Mouse (Mus musculus) left cerebral cortex, adult 18-20 months (tissue): ENCODE data around the gene Itgad. TPM values are rescaled to one million over a fixed set of nuclear protein-coding genes. Genes with fewer than 3 reads are reported as not detected.

Source experiments
- total RNA-seq, 2 experiments: library from RNA; stranded (reverse); gene quantifications; 2 replicates each; pipeline ENCODE4 v1.2.3; 2021

The Itgad gene
- total RNA-seq, 2 experiments from 2014 or later, result not detected

Other genes with a start within 250 kb of the Itgad start
- 10 to 100 TPM; 29.7 to 33.3 TPM for gene Kat8, start 241.9 kb upstream of the Itgad start, total RNA-seq
- gene Prss8, start 224.3 kb upstream of the Itgad start, total RNA-seq, result under 1 TPM; 0.40 to 0.42 TPM
- gene Prss36, start 207.7 kb upstream of the Itgad start, total RNA-seq, result 1 to 10 TPM; 7.9 to 8.2 TPM
- gene Fus, start 186.9 kb upstream of the Itgad start, total RNA-seq, result 100 to 1,000 TPM; 268 to 293 TPM
- gene Pycard, start 160.5 kb upstream of the Itgad start, total RNA-seq, result 1 to 10 TPM; 2.9 to 4.5 TPM
- gene Trim72, start 150.4 kb upstream of the Itgad start, total RNA-seq, result under 1 TPM; 0.66 to 0.72 TPM
- 10 to 100 TPM in 1 of 2 experiments, 1 to 10 TPM in 1; 9.1 to 10.2 TPM for gene Itgam, start 91.7 kb upstream of the Itgad start, total RNA-seq
- gene Gm49368, start 91.7 kb upstream of the Itgad start, total RNA-seq, result not detected
- gene Itgax, start 24.8 kb upstream of the Itgad start, total RNA-seq, result under 1 TPM; 0.23 to 0.40 TPM
- 10 to 100 TPM in 1 of 2 experiments, 1 to 10 TPM in 1; 7.5 to 10.4 TPM for gene Cox6a2, start 52.0 kb downstream of the Itgad start, total RNA-seq
- 10 to 100 TPM; 12.2 to 14.7 TPM for gene Armc5, start 83.0 kb downstream of the Itgad start, total RNA-seq
- 1 to 10 TPM; 2.9 to 3.6 TPM for gene 9130023H24Rik, start 83.7 kb downstream of the Itgad start, total RNA-seq
- 10 to 100 TPM; 21.6 to 22.8 TPM for gene Tgfb1i1, start 92.4 kb downstream of the Itgad start, total RNA-seq
- gene Slc5a2, start 111.3 kb downstream of the Itgad start, total RNA-seq, result not detected
- gene BC017158, start 143.8 kb downstream of the Itgad start, total RNA-seq, result 10 to 100 TPM; 25.6 to 27.6 TPM